Mouse (Mus musculus) regulatory T cell (primary cell): ENCODE measurements around the gene Lbx2.

ENCODE experiments used
- in situ Hi-C: fragments of 300-600 bp; cut with MboI, MseI; formaldehyde crosslinking; loops from one replicate; pipeline ENCODE4 v1.15.1; 2025; ENCODE audit warnings: high pct_unique_total_duplicates

Lbx2 gene

DNA sequence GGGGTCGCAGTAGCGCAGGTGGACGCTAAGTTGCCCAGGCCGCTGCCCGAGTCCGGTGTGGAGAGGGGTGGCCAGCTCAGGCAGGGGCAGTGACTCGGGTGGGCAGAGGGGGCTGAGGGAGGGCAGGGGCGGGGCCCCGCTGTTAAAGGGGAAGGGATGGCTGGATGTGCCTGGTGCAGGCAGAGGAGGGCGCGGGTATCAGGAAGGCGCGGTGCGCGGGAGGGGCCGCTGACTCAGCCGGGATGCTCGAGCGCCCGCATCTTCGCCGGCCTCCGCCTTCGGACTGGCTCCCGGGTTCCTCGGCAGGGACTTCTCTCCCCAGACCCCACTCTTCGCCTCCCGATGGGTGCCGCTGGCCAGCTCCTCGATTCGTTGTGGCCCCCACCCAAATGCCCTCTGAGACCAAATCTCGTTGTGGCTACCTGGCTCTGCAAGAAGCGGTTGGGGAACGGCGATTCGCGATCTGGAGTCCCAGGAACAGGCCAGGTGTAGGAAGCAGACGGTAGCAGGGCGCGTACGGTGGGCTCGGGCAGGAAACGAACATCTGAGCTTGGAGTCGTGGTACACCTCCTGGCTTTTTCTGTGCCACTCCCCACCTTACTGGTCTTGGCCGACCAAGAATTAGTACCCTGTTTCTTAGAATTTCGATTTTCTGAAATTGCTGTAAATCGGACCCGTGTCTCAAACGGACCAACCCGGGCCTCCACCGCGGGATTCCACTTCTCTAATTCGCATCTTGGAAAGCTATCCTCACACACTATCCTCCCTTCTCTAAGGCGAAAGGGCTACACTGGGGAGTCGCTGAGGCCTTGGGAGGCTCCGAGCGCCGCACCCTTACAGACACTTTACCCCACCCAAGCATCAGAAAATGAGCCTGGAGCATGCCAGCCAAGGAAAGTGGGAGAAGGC lies 15.6 kb upstream of the Lbx2 start:
- in situ Hi-C loops, result no loop called here

DNA sequence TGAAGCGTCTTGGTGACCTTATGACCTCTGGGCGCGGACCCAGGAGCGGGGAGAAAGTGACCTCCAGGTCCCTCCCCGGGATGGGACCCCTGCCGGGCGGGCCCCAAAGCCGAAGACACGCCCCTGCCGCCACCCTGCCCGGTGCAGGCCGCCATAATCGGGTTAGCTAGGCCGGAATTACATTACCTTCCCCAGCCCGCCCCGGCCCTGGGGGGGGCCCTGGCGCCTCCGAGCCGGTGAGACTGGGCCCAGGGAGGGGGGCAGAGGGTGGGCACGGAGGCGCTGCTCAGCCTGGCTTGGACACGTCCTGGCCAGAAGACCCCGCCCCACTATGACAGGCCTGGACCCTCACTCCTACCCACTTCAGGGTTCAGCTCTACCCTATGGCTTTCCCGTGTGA lies 14.9 kb upstream of the Lbx2 start:
- in situ Hi-C loops, result no loop called here

DNA sequence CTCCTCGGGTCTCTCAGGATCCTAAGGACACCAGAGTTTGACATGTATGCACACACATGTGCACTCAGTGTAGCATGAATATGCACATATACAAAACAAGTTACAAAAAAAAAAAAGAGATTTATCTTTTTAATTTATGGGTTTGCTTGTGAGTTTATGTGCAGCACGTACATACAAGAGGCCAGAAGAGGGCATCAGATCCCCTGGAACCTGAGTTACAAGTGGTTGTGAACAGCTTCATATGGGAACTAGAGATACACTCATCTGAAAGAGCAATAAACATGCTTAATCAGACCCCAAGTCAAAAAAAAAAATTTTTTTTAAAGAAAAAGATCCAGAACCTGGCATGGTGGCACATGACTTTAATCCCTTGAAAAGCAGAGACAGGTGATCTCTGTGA lies 11.2 kb upstream of the Lbx2 start:
- in situ Hi-C loops, result no loop called here

DNA sequence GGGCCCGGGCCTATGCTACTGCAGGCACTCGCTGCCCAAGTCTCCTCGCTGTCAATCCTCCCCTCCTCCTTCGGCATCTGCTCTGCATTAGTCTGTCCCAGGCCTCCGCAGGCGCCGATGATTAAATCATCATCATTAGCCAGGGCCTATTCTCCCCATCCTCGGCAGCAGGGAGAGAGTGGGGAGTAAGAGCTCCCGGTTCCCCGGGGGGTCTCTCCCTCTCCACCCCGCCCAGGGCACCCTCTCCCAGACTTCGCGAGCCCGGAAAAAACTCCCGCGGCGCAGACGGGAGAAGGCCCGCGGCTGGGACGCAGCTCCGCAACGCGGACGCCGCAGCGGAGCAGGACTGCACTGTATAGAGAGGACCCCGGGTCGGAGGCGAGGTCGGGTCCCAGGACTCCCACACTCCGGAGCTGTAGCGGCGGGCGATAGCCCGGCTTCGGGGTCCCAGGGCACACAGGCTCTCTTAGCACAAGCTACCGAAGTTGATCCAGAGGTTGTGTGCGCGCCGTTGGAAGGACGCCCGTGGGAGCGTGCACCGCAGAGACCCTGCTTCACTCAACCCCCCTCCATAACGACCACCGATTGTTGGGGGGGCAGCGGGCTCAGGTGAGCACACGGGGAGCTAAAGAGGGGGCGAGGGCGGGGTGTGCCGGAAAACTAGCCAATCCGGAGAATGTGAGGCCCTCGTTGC lies 8.4 kb upstream of the Lbx2 start, which contains the start of gene Pcgf1:
Gene Pcgf1, plus strand, starts transcription at position 240 of the 694 bp plus-strand sequence.
- in situ Hi-C loops, result no loop called here

DNA sequence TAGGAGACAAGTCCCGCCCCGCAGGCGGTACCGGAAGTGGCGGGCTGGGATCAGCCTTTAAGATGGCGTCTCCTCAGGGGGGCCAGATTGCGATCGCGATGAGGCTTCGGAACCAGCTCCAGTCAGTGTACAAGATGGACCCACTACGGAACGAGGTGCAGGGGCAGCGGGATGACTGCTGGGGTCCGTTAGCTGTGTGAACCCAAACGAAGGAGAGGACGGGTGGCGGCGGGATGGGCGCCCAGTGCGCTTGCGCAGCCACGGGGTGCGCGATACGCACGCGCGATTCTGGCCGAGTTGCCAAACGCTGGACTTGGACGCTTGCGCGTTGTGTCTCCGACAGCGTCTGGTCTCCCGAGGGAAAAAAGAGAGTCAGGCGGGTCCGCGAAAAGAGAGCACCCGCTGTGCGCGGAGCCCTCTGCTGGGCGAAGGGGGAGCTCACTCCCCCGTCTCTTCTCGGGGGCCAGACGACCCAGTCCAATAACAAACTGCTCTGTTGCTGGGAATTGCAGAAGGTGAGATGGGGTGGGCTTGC lies 7.8 kb upstream of the Lbx2 start:
- in situ Hi-C loops, result no loop called here

DNA sequence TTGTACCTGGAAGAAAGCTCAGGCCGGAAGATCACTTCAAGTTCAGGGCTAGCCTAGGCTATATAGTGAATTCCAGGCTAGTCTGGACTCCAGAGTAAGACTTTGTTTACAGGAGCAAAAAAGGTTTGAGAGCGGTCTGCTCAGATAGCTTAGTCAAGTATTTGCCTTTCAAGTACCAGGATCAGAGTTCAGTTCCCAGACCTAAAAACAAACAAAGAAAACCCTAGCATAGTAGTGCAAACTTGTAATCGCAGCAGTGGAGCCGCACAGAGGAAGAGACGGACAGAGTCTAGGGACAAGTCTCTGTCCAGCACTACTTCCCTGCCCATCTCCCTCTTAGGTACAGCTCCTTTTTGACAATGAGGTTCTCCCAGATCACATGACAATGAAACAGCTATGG lies 6.0 kb upstream of the Lbx2 start:
- in situ Hi-C loops, result no loop called here

DNA sequence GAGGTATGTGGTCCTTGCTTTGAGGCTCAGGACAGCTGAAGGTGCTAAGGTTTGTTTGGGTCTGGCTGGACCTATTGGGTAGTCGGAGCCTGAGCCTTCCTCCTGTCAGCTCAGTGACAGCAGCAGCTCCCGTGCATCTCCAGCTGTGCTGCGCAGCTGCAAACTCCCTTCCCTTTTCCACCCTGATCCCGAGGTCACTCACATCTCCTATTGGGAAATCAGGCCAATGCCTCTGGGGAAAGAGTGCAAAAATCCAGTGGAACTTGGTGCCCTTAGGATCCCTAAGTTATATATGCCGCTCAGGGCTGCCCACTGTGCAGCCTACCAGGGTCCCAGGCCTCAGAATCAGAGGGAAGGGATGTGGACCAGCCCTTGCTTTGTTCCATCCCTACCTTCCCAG lies 2.7 kb upstream of the Lbx2 start:
- in situ Hi-C loops, result no loop called here

DNA sequence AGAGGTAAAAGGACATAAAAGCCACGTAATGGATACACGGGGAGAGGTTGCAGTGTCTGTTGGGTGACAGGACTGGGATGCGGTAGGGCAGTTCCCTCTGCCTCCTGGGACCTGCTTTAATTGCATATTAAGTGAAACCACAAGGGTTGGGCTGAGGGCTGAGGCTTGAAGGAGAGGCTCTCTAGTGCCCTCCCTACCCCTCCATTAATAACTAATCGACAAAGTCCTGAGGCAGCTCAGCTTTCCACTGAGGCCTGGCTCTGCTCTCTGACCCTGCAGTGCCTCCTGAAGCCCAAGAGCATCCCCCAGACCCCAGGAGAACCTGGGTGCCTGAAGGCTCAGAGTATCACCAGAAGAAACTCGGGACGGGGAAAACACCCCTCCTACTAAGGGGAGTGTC lies 1.7 kb upstream of the Lbx2 start:
- in situ Hi-C loops, result no loop called here

DNA sequence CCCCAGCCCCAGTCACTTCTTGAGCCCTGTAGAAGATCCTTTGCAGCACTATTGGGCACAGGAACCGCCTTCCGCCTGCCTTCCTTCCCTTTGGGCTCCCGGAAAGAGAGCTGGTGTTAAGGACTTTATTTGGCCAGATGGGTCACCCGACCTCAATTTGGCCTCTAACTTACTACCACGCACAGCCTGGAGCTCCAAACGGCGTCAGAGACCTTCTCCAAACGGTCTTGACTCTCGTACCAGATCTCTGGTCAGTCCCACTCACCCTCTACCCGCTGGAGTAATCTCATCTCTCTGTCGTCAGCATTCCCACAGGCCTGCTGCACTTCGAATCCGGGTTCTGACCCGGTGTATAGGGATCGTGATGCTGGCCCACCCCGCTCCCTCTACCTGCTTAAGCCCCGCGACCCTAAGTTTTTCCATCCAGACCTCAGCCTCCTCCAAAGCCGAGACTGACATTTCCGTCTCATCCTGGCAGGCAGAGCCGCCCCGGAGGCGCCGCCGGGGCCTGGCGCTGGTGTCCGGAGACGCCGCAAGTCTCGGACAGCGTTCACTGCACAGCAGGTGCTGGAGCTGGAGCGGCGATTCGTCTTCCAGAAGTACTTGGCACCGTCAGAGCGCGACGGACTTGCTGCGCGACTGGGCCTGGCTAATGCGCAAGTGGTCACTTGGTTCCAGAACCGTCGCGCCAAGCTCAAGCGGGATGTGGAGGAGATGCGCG lies 1.2 kb downstream of the Lbx2 start:
- in situ Hi-C loops, result no loop called here

DNA sequence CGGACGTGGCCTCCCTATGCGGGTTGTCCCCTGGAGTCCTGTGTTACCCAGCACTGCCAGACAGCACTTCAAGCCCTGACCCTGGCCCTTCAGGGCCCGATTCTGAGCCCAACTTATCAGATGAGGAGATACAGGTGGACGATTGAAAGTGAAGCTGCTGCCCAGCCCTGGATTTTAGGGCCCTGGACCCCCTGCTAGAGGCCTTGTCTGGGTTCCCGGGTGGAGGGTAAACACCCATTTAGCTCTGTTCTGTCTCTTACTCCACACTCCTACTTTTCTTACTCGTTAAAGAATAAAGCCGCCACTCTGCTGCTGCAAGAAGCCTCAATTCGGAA lies 1.7 kb downstream of the Lbx2 start:
- in situ Hi-C loops, result no loop called here

DNA sequence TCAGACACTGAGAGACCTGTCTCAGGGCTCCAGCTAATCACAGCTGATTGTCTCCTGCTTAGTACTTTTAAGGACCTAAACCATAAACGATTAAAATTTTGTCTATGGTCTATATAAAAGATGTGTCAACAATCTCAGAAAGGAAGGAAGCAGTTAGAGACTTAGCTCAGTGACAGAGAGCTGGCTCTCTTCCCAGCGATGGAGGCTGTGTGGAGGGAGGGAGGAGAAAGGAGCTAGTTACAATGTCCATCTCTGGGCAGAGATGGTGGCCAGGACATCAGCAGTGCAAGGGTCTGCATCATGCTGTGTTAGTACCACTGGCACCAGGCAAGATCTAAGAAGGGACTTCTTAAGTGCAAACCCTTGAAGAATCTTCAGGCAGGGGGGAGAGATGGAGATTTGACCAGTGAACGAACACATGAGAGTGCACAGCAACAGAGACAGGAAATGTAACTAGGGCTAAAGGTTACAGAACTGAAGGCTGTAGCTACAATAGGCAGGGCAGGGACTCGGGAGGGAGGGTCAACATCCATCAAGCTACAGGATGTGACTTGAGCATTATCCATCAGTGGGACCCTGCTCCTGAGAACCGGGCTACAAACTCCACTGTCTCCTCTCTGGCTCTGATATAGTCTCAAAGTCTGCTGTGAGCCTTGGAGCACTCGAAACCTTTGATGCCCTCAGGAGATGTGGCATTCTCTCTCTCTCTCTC lies 6.4 kb downstream of the Lbx2 start:
- in situ Hi-C loops, result no loop called here

DNA sequence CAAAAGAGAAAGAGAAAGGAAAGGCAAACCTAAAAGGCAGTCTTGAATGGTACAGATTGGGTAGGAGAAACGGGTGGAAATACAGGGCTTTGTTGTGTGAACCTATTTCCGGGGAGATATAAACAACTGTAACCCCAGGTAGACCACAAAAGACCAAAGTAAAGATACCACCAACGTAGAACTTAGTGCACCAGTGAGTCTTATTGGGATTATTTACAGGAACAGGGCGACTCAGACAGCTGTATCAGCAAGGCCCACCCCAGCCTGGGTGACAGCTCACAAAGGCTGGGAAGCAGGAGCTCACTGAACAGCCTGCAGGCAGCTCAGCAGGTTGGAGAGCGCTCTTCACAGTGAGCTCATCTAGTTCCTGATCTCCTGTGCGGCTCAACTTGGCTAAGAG lies 9.8 kb downstream of the Lbx2 start:
- in situ Hi-C loops, result loop anchor here (5.0 kb wide), 1 partner anchor 99 kb away; no protein-coding TSS in a partner anchor

DNA sequence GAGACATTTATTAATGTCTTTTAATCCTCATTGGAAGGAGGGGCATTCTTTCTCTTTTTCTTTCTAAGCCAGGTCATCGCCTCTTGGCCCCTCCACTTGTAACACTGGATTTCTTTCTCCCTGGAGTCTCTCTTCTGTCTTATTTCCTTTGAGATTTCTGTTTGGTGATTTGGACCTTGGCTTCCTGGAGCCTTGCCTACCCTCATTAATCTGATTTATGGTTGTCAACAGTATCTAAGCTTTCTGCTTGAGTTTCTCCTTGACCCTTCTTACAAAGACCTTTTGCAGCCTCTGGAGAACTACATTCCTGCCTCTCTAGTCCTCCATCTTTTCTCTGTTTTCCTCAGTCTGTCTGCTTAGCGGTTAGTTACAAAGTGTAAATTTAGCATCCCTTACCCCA lies 12.2 kb downstream of the Lbx2 start:
- in situ Hi-C loops, result loop anchor here (5.0 kb wide), 1 partner anchor 101 kb away; no protein-coding TSS in a partner anchor

DNA sequence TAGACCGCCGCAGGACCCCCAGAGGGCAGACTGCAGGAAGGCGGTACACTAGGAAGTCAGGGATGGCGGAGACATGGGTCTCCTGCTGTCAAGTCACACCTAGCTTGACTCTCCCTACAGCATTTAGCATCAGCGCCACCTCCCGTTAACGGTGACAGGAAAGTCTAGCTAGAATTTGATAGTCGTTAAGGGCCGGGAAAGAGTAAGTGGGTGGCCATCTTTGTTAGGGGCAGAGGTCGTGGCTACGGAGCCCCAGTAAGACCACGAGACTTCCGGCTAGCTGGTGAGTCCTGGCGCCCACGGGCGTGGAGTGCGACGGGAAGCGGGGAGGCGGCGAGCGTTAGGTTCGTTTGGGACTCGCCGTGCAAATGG lies 15.1 kb downstream of the Lbx2 start, which contains the start of the genes Ccdc142 and Gm42688:
Gene Ccdc142, plus strand, starts transcription at position 286 of the 372 bp plus-strand sequence.
Gene Gm42688, plus strand, starts transcription at position 302 of the 372 bp plus-strand sequence.
- in situ Hi-C loops, result loop anchor here (5.0 to 10.0 kb wide), 2 partner anchors 189 to 357 kb away; no protein-coding TSS in a partner anchor

DNA sequence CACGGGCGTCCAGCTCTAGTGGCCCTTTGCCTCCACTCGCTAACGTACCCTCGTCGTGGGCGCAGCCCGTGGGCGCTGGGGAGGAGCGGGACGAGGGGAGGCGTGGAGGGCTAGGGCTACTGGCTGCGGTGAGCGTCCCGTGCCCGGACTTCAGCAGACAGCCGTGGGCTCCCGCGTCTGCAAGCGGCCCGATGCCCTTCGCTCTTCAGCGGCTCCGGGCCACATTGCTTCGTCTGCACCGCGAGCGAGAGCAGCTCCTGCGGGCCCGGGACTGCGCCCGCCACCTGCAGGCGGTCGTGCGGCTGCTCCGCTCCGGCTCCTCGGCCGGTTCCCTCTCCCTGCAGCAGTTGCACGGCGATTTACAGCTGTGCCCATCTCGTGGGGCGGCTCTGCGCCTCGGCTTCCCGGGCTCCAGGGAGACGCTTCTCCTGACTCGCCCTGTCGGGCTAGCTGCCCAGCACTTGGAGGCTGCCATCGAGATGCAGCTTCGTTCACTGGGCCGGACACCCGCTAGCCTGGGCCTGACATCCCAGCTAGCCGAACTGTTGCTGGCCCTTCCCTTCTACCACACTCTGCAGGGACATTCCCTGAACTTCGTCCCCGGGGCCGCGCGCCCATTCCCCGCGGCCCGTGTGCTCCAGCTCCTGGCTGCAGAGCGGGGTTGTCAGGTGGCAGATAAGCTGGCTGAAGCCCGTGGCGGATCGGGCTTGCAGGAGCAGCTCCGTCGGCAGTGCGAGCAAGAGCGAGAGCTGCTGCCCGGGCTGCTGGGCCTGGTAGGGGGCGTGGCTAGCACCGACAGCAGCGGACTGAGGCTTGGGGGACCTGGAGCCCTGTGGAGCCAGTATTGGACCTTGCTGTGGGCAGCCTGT lies 15.8 kb downstream of the Lbx2 start:
- in situ Hi-C loops, result loop anchor here (5.0 to 10.0 kb wide), 2 partner anchors 190 to 357 kb away; no protein-coding TSS in a partner anchor

DNA sequence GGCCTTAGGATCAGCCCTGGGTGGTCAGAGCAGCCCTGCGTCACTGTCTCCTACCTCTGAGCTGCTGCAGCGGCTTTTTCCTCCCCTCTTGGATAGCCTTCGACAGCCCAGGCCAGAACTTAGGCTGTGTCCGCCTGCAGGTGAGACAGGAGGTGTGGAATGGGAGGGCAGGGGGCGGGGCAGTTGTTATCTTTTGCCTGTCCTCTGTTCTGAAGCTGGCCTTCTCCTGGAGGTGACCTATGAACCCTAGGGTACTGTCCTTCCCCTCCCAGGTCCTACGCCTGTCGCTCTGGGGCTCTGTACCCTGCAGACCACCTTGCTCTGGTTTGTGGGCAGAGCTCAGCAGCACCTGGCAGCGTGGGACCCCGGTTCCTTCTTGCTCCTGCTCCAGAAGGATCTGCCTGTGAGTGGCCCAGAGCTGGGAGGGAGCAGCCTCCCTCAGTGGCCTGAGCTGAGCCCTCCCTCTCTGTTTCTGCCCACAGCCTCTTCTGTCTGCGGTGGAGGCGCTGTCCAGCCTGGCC lies 17.0 kb downstream of the Lbx2 start:
- in situ Hi-C loops, result loop anchor here (5.0 to 10.0 kb wide), 2 partner anchors 191 to 358 kb away; no protein-coding TSS in a partner anchor

DNA sequence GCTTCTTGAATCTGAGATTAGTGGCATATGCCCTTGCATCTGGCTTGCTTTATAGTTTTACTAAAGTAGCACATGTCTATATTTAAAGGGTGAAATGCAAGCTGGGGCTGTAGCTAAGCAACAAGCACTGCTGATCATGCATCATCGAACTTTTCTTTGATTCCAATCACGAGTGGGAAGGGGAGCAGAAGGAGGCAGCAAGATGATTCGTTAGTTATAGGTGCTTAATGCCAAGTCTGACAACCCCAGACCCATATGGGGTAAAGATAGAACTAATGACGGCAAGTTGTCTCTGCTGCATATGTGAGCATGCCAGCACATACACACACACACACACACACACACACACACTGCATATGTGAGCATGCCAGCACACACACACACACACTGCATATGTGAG lies 18.0 kb downstream of the Lbx2 start:
- in situ Hi-C loops, result loop anchor here (5.0 to 10.0 kb wide), 2 partner anchors 192 to 359 kb away; no protein-coding TSS in a partner anchor

DNA sequence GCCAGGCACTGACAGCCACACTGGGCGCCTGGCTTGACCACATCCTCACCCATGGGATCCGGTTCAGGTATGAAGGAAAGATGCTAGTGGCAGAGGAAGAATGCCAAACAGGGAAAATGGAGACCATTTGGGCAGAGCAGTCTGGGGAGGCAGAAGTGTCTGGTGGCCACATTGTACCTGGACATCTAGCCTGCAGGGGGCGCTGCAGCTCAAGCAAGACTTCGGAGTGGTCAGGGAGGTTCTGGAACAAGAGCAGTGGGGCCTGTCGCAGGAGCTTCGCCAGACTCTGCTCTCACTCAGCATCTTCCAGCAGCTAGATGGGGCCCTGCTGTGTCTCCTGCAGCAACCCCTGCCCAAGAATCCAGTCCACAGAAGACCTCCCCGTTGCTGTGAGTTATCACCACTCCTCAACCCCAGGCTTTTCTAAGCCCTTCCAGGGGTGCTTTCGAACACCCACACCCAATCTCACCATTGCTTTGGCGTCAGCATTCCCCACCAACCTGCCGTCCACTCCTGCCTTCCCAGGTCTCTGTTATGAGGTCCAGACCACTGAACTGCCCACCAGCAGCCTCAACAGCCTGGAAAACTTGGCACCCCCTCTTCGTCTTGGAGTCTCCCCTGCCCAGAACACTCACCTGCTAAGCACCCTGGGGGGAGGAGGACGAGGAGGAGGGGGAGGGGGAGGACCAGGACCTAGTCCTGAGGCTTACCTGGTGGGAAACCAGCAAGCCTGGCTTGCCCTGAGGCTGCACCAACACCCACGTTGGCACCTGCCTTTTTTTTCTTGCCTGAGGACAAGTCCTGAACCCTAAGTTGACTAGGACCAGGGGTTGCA lies 21.6 kb downstream of the Lbx2 start:
- in situ Hi-C loops, result loop anchor here (5.0 to 10.0 kb wide), 2 partner anchors 50 to 363 kb away; partner anchors contain the start of genes 1700003E16Rik and Wdr54
